Mouse (Mus musculus) cerebellum, adult 18-20 months (tissue): ENCODE data around the gene Thbs4.

Experiments used
- DNase-seq, 2 experiments: peaks; one replicate each; pipeline ENCODE4 v3.0.0; 2021

Thbs4 gene

GRCm38 (mm10) chr13:92759096-92759495, 35.5 kb downstream of the Thbs4 start:
- DNase-seq = no peak

- no peak for DNase-seq
Measured at GRCm38 (mm10) chr13:92757972-92758585, 36.5 kb downstream of the Thbs4 start.

- no peak for DNase-seq
Measured at GRCm38 (mm10) chr13:92755036-92755435, 39.6 kb downstream of the Thbs4 start.

GRCm38 (mm10) chr13:92753676-92754075, 40.9 kb downstream of the Thbs4 start:
- DNase-seq = no peak

- DNase-seq = peak; percentile 83 to 87
Measured at GRCm38 (mm10) chr13:92751726-92752565, 42.7 kb downstream of the Thbs4 start.

- DNase-seq = peak; percentile 82 to 84
Measured at GRCm38 (mm10) chr13:92750976-92751518, 43.6 kb downstream of the Thbs4 start.

GRCm38 (mm10) chr13:92743337-92743736, 51.3 kb downstream of the Thbs4 start:
- DNase-seq = no peak

GRCm38 (mm10) chr13:92742886-92743285, 51.7 kb downstream of the Thbs4 start:
- DNase-seq = no peak

GRCm38 (mm10) chr13:92740671-92741270, 53.8 kb downstream of the Thbs4 start:
- DNase-seq = peak; percentile 38 to 44

GRCm38 (mm10) chr13:92739858-92740257, 54.8 kb downstream of the Thbs4 start:
- no peak for DNase-seq

- DNase-seq = no peak
Measured at GRCm38 (mm10) chr13:92738821-92739220, 55.8 kb downstream of the Thbs4 start.

GRCm38 (mm10) chr13:92736516-92737300, 57.9 kb downstream of the Thbs4 start:
- peak; percentile 28 to 33 for DNase-seq

GRCm38 (mm10) chr13:92735693-92736092, 58.9 kb downstream of the Thbs4 start:
- no peak for DNase-seq

GRCm38 (mm10) chr13:92733741-92734140, 60.9 kb downstream of the Thbs4 start:
- DNase-seq = peak; percentile 50 to 51

- peak; percentile 67 to 74 for DNase-seq
Measured at GRCm38 (mm10) chr13:92733252-92733651, 61.4 kb downstream of the Thbs4 start.

GRCm38 (mm10) chr13:92732836-92733235, 61.8 kb downstream of the Thbs4 start:
- DNase-seq = no peak

- DNase-seq = no peak
Measured at GRCm38 (mm10) chr13:92731811-92732210, 62.8 kb downstream of the Thbs4 start.

- no peak for DNase-seq
Measured at GRCm38 (mm10) chr13:92729811-92730210, 64.8 kb downstream of the Thbs4 start.

- no peak for DNase-seq
Measured at GRCm38 (mm10) chr13:92722389-92722788, 72.2 kb downstream of the Thbs4 start.

- no peak for DNase-seq
Measured at GRCm38 (mm10) chr13:92721006-92721405, 73.6 kb downstream of the Thbs4 start.

GRCm38 (mm10) chr13:92717851-92718665, 76.6 kb downstream of the Thbs4 start:
- no peak for DNase-seq

GRCm38 (mm10) chr13:92712619-92713018, 82.0 kb downstream of the Thbs4 start:
- DNase-seq = no peak
